Mouse (Mus musculus) left cerebral cortex, adult 8-10 months (tissue): ENCODE results near the gene Fgfr2. TPM values are rescaled to one million over a fixed set of nuclear protein-coding genes. Genes with fewer than 3 reads are reported as not detected.

Source experiments
- DNase-seq, 2 experiments: peaks; one replicate each; pipeline ENCODE4 v3.0.0; 2022; ENCODE audit warnings: low spot score in 2 of 2
- total RNA-seq, 4 experiments: library from RNA; stranded (reverse); gene quantifications; 2 replicates each; pipeline ENCODE4 v1.2.4; 2022

The Fgfr2 gene
- total RNA-seq, 4 experiments from 2014 or later: 50.6 to 73.1 (median 64.8) TPM

GRCm38 (mm10) chr7:132699639-132700038 lies 423.5 kb downstream of the Fgfr2 start:
- DNase-seq: no peak

GRCm38 (mm10) chr7:132699165-132699564 lies 424.0 kb downstream of the Fgfr2 start:
- DNase-seq: no peak

- no peak for DNase-seq
Measured at GRCm38 (mm10) chr7:132698737-132699136, 424.4 kb downstream of the Fgfr2 start.

DNA sequence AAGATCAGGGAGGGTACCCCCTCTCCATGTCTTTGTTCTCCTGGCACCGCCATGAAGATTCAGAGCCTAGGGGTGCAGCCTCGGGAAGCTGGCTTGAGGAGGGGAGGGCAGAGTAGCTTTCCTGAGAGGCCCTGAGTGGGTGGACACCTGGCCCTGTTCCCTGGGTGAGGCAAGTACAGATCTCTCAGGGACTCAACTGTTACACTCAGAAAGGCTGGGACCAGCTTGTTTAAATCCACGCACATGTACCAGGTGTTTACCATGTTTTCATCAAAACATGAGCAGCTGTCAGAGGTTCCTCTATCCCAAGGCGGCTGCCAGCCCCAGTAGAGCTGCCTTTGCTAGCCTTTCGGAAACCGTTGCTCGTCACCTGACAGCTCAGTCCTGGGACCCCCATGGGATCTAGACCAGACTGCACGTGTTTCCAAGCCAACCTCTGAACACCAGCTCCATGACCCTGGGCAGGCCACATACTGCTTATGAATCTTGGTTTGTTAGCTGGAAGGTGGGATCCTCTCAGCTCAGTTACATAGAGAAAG lies 425.8 kb downstream of the Fgfr2 start:
- no peak for DNase-seq

- DNase-seq: no peak
Measured at GRCm38 (mm10) chr7:132693561-132693960, 429.6 kb downstream of the Fgfr2 start.

DNA sequence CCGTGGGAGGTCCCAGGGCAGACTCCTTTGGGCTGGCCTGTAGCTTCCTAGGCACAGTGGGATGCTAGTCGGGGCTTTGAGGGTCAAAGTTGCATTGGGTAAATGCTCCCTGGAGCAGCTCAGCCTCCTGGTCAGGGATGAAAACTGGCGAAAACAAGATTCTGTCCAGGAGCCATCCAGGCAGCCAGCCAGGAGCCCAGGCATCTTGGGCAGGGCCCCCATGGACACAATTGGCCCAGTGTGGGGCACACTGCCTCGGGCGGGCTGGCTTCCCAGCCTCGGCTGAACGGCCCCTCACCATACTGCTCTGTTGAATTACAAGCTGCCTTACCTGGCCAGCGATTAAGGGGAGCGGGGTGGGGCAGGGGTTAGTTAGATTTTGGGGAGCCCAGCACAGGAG lies 430.4 kb downstream of the Fgfr2 start:
- DNase-seq: peak in 1 of 2 experiments; percentile 56

GRCm38 (mm10) chr7:132690716-132691472 lies 432.3 kb downstream of the Fgfr2 start:
- no peak for DNase-seq

GRCm38 (mm10) chr7:132689722-132690121 lies 433.4 kb downstream of the Fgfr2 start:
- no peak for DNase-seq

GRCm38 (mm10) chr7:132688721-132689120 lies 434.4 kb downstream of the Fgfr2 start:
- no peak for DNase-seq

- no peak for DNase-seq
Measured at GRCm38 (mm10) chr7:132687897-132688296, 435.3 kb downstream of the Fgfr2 start.

- no peak for DNase-seq
Measured at GRCm38 (mm10) chr7:132686515-132686914, 436.6 kb downstream of the Fgfr2 start.

GRCm38 (mm10) chr7:132683923-132684322 lies 439.2 kb downstream of the Fgfr2 start:
- DNase-seq: no peak

DNA sequence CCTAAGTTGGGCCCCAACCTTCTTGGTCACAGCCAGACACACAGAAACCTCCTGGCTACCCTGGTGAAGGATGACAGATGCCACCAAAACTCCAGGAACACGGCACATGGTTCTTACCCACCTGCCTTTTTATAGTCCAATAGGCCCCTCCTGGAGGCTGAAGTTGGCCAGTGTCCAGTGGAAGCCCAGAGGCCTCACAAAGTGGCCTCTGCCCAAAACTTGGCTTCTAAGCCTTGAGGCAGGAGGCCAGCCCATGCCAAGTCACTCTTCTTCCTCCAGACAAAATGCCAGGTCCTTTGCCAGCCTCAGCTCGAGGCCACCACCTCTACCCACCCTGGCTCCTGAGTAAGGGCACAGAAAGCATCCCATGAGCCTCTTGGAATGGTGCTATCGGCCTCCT lies 440.2 kb downstream of the Fgfr2 start:
- DNase-seq: no peak

DNA sequence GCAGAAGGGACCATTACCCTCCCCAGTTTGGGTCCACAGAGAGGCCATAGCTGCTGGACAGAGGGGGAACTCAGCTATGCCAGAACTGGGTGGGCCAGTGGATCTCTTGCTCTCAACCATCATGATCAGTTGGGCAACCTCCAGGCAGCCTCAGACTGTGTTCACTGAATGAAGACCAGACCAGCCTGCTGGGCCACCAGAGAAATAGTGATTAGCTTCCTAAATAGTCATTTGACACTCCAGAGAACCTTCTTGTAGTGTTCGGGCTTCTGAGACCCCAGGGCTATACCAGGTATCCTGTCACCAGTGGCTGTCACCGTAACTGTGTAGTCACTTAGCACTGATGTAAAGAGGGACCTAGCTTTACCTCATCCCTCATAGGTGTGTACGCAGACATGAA lies 440.8 kb downstream of the Fgfr2 start:
- DNase-seq: no peak

GRCm38 (mm10) chr7:132681831-132682230 lies 441.3 kb downstream of the Fgfr2 start:
- no peak for DNase-seq

DNA sequence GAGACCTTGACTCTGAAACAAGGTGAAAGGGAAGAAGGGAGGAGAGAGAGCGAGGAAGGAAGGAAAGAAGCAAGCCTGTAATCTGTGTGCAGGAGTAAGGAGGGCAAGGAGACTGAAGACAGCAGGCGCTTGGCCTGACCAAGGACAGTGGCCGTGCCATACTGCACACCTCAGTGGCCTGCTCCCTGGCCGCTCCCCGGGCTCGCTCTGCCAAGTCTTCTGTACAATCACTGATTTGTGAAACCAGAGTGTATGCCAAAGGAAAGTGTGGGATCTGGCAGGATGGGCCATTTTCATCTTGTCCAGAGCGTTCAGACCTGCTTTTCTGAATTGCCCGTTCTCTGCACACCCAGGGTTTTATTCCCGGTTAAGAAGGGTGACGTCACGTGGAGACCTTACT lies 441.9 kb downstream of the Fgfr2 start:
- DNase-seq: no peak

DNA sequence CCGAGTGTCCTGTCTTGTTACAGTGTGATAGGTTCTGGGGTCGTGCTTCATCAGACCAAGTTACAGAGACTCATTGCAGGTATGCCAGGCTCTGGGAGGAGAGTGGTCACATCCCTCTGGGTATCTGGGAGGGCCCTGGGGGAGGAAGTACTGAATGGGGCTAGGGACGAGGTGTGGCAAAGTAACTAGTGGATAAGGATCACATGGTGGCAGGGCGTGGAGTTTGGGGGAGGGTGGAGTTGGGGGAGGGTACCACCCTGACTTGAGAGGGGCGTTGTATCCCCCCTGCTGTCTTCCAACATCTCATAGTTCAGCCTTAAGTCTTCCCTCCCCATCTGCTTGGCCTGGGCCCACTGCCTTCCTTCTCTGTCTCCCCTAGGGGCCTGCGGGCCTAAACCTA lies 443.6 kb downstream of the Fgfr2 start:
- DNase-seq: no peak

DNA sequence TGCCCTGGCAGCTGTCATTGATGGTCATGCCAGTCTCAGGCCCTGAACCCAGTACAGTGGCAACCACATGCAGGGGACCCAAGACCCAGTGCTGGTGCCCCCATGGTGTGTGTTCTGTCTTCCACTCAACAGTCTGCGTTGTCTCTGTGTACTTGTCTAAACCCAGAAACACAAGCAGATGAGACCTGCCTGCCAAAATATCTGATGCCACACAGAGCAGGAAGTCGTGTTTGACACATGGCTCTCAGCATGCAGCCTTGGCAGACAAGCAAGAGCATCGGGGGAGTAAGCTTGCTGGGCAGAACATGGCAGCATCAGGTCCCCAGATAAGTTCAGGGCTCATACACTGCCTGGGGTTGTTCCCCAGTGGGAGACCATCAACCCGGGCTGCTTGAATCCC lies 444.0 kb downstream of the Fgfr2 start:
- no peak for DNase-seq

DNA sequence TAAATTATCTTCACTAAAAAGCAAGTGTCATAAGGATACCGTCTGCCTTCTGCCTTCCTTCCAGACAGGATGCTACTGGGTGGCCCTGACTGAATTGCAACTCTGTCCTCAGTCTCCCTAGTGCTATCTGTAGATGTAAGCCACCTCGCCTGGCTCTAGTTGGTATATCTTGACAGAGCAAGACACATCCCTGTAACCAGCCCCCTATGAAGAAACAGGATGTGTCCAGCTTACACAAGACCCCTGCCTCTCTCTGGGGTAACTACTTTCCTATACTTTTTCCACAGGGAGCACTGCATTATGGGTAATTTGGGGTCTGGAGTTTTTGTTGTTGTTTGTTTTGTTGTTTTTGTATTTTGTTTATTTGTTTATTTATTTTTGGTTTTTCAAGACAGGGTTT lies 447.2 kb downstream of the Fgfr2 start:
- DNase-seq: no peak

DNA sequence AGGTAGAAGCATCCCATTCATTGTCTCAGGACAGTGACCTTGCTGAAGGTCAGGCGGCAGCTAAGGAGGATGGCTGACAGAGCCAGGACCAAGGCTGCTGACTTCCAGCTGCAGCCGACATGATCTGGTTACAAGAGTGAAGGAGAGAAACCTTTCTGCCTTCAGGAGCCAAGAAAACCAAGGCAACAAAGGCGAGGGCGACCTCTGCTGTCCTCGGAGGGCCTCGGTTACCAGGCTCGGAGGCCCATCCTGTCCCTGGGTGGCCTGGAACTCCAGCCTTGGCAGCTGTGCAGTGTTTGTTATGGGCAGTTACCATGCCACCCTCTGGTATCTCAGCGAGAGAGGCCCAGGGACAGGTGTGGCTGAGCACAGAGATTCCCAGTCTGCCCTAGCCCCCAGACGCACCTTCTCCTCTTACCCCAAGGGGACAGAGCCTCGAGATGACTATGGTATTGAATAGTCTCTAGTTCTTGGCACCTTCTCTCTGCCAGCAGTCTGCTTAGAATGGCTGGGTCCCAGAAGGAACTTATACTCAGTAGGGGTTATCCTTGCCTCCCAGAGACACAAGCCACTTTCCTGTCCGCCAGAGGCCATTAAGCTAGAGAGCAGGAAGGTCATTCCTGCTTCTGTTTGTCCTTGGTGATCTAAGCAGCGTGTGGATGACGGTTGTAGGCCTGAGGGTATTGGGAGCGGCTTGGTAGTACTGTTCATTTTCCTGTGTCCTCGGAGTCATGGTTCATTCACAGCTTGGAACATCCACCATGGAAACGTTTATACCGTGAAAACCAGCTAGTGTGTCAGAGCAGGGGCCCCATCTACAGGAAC lies 449.0 kb downstream of the Fgfr2 start:
- no peak for DNase-seq

DNA sequence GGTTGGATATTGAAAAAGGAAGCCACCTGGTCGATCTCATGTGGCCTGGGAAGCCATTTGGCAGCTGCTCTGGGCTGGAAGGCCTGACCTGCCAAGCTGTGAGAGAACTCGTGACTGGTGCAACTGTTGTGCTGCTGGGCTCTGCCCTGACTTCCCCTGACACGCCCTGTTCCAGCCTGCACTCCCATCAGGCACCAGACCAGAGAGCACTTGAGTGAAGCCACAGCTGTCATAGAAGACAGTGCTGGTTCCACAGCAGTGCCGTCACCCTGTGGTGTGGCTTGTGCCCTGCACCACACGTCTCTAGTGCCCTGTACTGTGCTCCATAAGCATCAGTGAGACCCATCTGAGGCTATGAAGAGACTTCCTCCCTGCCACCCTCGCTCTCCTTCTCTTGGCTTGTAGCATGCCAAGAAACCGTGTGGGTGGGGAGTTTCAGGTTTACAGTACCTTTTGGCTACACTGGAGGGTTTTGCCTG lies 450.6 kb downstream of the Fgfr2 start:
- DNase-seq: peak in 1 of 2 experiments; percentile 41

- no peak for DNase-seq
Measured at GRCm38 (mm10) chr7:132670863-132671165, 452.3 kb downstream of the Fgfr2 start.
